28 mouse cellular contexts compared by ENCODE assay signal in genomic region chr6:112990119-112990518, GRCm38 (mm10). TPM values are rescaled to one million over a fixed set of nuclear protein-coding genes. Genes with fewer than 3 reads are reported as not detected.
DNase-seq lines count a peak whose midpoint lies in the region; ATAC-seq and TF ChIP-seq lines count a peak whose summit lies in the region.
"Had no signal": no experiment of that assay in that cellular context is flagged by ENCODE, and none has a peak within 500 bp of the region (broad histone marks: within the 10 kb centered on the region; RNA-seq: fewer than 3 reads in every experiment).

No protein-coding gene starts in this region.

- peaks cover 16% of the 10 kb centered on the region for H3K4me1 ChIP-seq in forebrain, embryonic 16.5 days (replicated peaks; ENCODE audit: control insufficient read depth, insufficient read depth, low read length)
- peaks cover 15% of the 10 kb centered on the region for H3K4me1 ChIP-seq in forebrain, embryonic 10.5 days
- peaks cover 6% of the 10 kb centered on the region for H3K4me1 ChIP-seq in hindbrain, embryonic 16.5 days (ENCODE audit: control insufficient read depth, insufficient read depth, low read depth, low read length)
- H3K4me1 ChIP-seq in embryonic facial prominence, embryonic 10.5 days: no peaks in the 10 kb centered on the region
- H3K4me1 ChIP-seq: embryonic facial prominence, embryonic 13.5 days; liver, embryonic 15.5 days; lung, embryonic 15.5 days; neural tube, embryonic 12.5 days had no signal

- no peaks in the 10 kb centered on the region for H3K36me3 ChIP-seq in forebrain, embryonic 16.5 days (ENCODE audit: control insufficient read depth, insufficient read depth)
- H3K36me3 ChIP-seq in forebrain, embryonic 10.5 days (replicated peaks): no peaks in the 10 kb centered on the region
- no peaks in the 10 kb centered on the region for H3K36me3 ChIP-seq in hindbrain, embryonic 16.5 days (ENCODE audit: control insufficient read depth, insufficient read depth, low read length)
- H3K36me3 ChIP-seq in embryonic facial prominence, embryonic 10.5 days (replicated peaks): no peaks in the 10 kb centered on the region
- H3K36me3 ChIP-seq: embryonic facial prominence, embryonic 13.5 days; forebrain, embryonic 12.5 days; liver, embryonic 15.5 days; lung, embryonic 15.5 days; midbrain, embryonic 12.5 days; neural tube, embryonic 12.5 days had no signal

- H3K9ac ChIP-seq in forebrain, embryonic 16.5 days (replicated peaks; ENCODE audit: low read depth, low read length): no peak overlapping the region
- no peak overlapping the region for H3K9ac ChIP-seq in hindbrain, embryonic 16.5 days (ENCODE audit: low read depth, low read length)
- H3K9ac ChIP-seq: embryonic facial prominence, embryonic 13.5 days; forebrain, embryonic 12.5 days; liver, embryonic 15.5 days; lung, embryonic 15.5 days; midbrain, embryonic 12.5 days; neural tube, embryonic 12.5 days had no signal

- 26% methylated on average over 1 of the region's 1 CpGs for WGBS in forebrain, embryonic 16.5 days
- 73% methylated on average over 1 of the region's 1 CpGs for WGBS in forebrain, embryonic 10.5 days
- 23% methylated on average over 1 of the region's 1 CpGs for WGBS in hindbrain, embryonic 16.5 days
- WGBS in embryonic facial prominence, embryonic 10.5 days: 52% methylated on average over 1 of the region's 1 CpGs

- no peak overlapping the region for H3K4me2 ChIP-seq in forebrain, embryonic 16.5 days (ENCODE audit: low read length)
- no peak overlapping the region for H3K4me2 ChIP-seq in hindbrain, embryonic 16.5 days (ENCODE audit: low read length)
- H3K4me2 ChIP-seq: embryonic facial prominence, embryonic 13.5 days; forebrain, embryonic 12.5 days; heart, embryonic 11.5 days; liver, embryonic 15.5 days; lung, embryonic 15.5 days; midbrain, embryonic 12.5 days; neural tube, embryonic 12.5 days had no signal

- DNase-seq in forebrain, embryonic 10.5 days (ENCODE audit: extremely low spot score, low spot score): no peak
- DNase-seq in layer of hippocampus, adult 2 months (ENCODE audit: low spot score in 2 of 2): no peak
- no peak for DNase-seq in layer of hippocampus, adult 9-10 months (ENCODE audit: low spot score)
- peak; percentile 81 for DNase-seq in Muller cell, postnatal 12 days (ENCODE audit: inconsistent ontology term)
- DNase-seq in liver: no peak
- DNase-seq in embryonic facial prominence, embryonic 10.5 days (ENCODE audit: low spot score): no peak
- DNase-seq: adrenal gland, postnatal 36 days; cerebellum, adult 8-10 months; cerebellum, postnatal 36 days; embryo, embryonic 11 days; gastrocnemius, postnatal 25 days; heart, adult 18-20 months; heart, postnatal 4 days; kidney, adult 2 months; thymus, adult 2 months; thymus, postnatal 4 days had no signal

- no peak overlapping the region for H3K4me3 ChIP-seq in forebrain, embryonic 16.5 days (replicated peaks; ENCODE audit: low read length)
- no peak overlapping the region for H3K4me3 ChIP-seq in forebrain, embryonic 10.5 days
- H3K4me3 ChIP-seq in layer of hippocampus, adult 2 months: no peak overlapping the region
- no peak overlapping the region for H3K4me3 ChIP-seq in hindbrain, embryonic 16.5 days (ENCODE audit: low read length)
- no peak overlapping the region for H3K4me3 ChIP-seq in embryonic facial prominence, embryonic 10.5 days
- H3K4me3 ChIP-seq: embryonic facial prominence, embryonic 13.5 days; erythroblast, embryonic 14.5 days; forebrain, embryonic 12.5 days; liver, embryonic 15.5 days; lung, embryonic 15.5 days; midbrain, embryonic 12.5 days; myocyte; neural tube, embryonic 12.5 days had no signal

- peak; percentile 61; the same call in 1 of the 2 replicates for ATAC-seq in forebrain, embryonic 16.5 days
- peak; percentile 76 for ATAC-seq in hindbrain, embryonic 16.5 days

- TF ChIP-seq CTCF in layer of hippocampus, adult 2 months (conservative IDR thresholded peaks at IDR 0.05): no peak

- no peaks in the 10 kb centered on the region for H3K27me3 ChIP-seq in forebrain, embryonic 16.5 days (replicated peaks; ENCODE audit: control insufficient read depth, insufficient read depth, low read length)
- H3K27me3 ChIP-seq in forebrain, embryonic 10.5 days (ENCODE audit: poor library complexity, severe bottlenecking): no peaks in the 10 kb centered on the region
- no peaks in the 10 kb centered on the region for H3K27me3 ChIP-seq in hindbrain, embryonic 16.5 days (replicated peaks; ENCODE audit: control insufficient read depth, insufficient read depth, low read length)
- H3K27me3 ChIP-seq in embryonic facial prominence, embryonic 10.5 days (replicated peaks; ENCODE audit: low read depth, poor library complexity, severe bottlenecking): no peaks in the 10 kb centered on the region
- H3K27me3 ChIP-seq: embryonic facial prominence, embryonic 13.5 days; forebrain, embryonic 12.5 days; liver, embryonic 15.5 days; lung, embryonic 15.5 days; midbrain, embryonic 12.5 days; neural tube, embryonic 12.5 days had no signal

- no peak overlapping the region for H3K27ac ChIP-seq in forebrain, embryonic 16.5 days (ENCODE audit: low read length)
- no peak overlapping the region for H3K27ac ChIP-seq in forebrain, embryonic 10.5 days
- H3K27ac ChIP-seq in layer of hippocampus, adult 2 months: peak overlapping the region; percentile 28
- H3K27ac ChIP-seq in hindbrain, embryonic 16.5 days (ENCODE audit: low read depth, low read length): no peak overlapping the region
- no peak overlapping the region for H3K27ac ChIP-seq in embryonic facial prominence, embryonic 10.5 days (replicated peaks)
- H3K27ac ChIP-seq: embryonic facial prominence, embryonic 13.5 days; forebrain, embryonic 12.5 days; kidney, postnatal 0 days; liver, embryonic 15.5 days; lung, embryonic 15.5 days; midbrain, embryonic 12.5 days; neural tube, embryonic 12.5 days had no signal

- no peaks in the 10 kb centered on the region for H3K9me3 ChIP-seq in forebrain, embryonic 16.5 days (ENCODE audit: control insufficient read depth, low read length)
- H3K9me3 ChIP-seq in forebrain, embryonic 10.5 days: no peaks in the 10 kb centered on the region
- no peaks in the 10 kb centered on the region for H3K9me3 ChIP-seq in hindbrain, embryonic 16.5 days (ENCODE audit: control insufficient read depth, low read length)
- H3K9me3 ChIP-seq in embryonic facial prominence, embryonic 10.5 days: no peaks in the 10 kb centered on the region
- H3K9me3 ChIP-seq: embryonic facial prominence, embryonic 13.5 days; forebrain, embryonic 12.5 days; liver, embryonic 15.5 days; lung, embryonic 15.5 days; midbrain, embryonic 12.5 days; neural tube, embryonic 12.5 days had no signal

RNA-seq across cellular contexts. Expression of gene Srgap3, which starts 43.1 kb away (rescaled TPM):
- 32.2 and 37.2 TPM in 2 replicates for polyA plus RNA-seq in forebrain, embryonic 16.5 days (2015; fragmentation: Nextera tagmentation; extraction: Ambion mirVana)
- polyA plus RNA-seq in forebrain, embryonic 10.5 days (2016; fragmentation: Nextera tagmentation; extraction: Ambion mirVana): 14.8 and 16.5 TPM in 2 replicates
- total RNA-seq in layer of hippocampus, adult 2 months (2021): 100 to 1,000 TPM; 288 to 291 TPM
- polyA plus RNA-seq in hindbrain, embryonic 16.5 days (2015; fragmentation: Nextera tagmentation; extraction: Ambion mirVana): 27.0 and 32.7 TPM in 2 replicates
- 8.0 and 10.5 TPM in 2 replicates for polyA plus RNA-seq in embryonic facial prominence, embryonic 10.5 days (2016; fragmentation: Nextera tagmentation; extraction: Ambion mirVana)

RNA-seq across cellular contexts. Expression of gene Thumpd3, which starts 55.9 kb away (rescaled TPM):
- polyA plus RNA-seq in forebrain, embryonic 16.5 days (2015; fragmentation: Nextera tagmentation; extraction: Ambion mirVana): 65.0 and 66.8 TPM in 2 replicates
- polyA plus RNA-seq in forebrain, embryonic 10.5 days (2016; fragmentation: Nextera tagmentation; extraction: Ambion mirVana): 75.2 and 81.4 TPM in 2 replicates
- 10 to 100 TPM; 38.2 to 40.6 TPM for total RNA-seq in layer of hippocampus, adult 2 months (2021)
- polyA plus RNA-seq in hindbrain, embryonic 16.5 days (2015; fragmentation: Nextera tagmentation; extraction: Ambion mirVana): 48.7 and 52.0 TPM in 2 replicates
- 65.8 and 66.2 TPM in 2 replicates for polyA plus RNA-seq in embryonic facial prominence, embryonic 10.5 days (2016; fragmentation: Nextera tagmentation; extraction: Ambion mirVana)
